ENCODE assay signal across 8 mouse cellular contexts in the genomic region with DNA sequence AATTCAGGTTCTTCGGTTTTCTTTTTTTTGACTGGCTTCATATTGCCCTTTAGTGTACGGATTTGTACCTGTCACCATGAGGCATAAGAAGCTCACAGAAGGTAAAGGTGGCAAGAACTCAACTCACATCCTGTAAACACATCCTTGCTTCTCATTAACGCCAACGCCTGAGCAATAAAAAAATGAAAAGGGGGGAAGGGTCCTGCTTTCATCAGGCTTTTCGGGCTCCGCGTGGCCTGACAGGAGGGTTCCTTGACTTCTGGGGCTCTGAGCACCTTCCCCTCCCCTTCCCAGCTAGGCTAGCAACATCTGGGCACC. TPM values are rescaled to one million over a fixed set of nuclear protein-coding genes. Genes with fewer than 3 reads are reported as not detected.
A peak's percentile ranks its signal among the peaks of the same experiment; 100 is the strongest.
DNase-seq lines count a peak whose midpoint lies in the region; ATAC-seq and TF ChIP-seq lines count a peak whose summit lies in the region.

No protein-coding gene starts in this region.

- peak overlapping the region; percentile 92 for H3K4me3 ChIP-seq in left cerebral cortex, adult 2 months
- peak overlapping the region; percentile 61 for H3K4me3 ChIP-seq in embryonic facial prominence, embryonic 12.5 days

- peak overlapping the region; percentile 99 for H3K4me2 ChIP-seq in embryonic facial prominence, embryonic 12.5 days (replicated peaks)

- TF ChIP-seq CTCF in left cerebral cortex, adult 2 months (IDR thresholded peaks at IDR 0.05), result no peak

- 0 out of 2 replicates have a peak, but pooled peaks cover 4% of the 10 kb centered on the region for H3K4me1 ChIP-seq in embryonic facial prominence, embryonic 12.5 days

- intact Hi-C loops in left cerebral cortex, adult 2 months (cut with DNase I), result loop anchor here (5.0 kb wide), 1 partner anchor 87 kb away; no protein-coding TSS in a partner anchor
- intact Hi-C loops in left cerebral cortex, postnatal 10 days (cut with DNase I), result no loop called here

- H3K9me3 ChIP-seq in embryonic facial prominence, embryonic 12.5 days, result no peaks in the 10 kb centered on the region

- no peak for ATAC-seq in embryonic facial prominence, embryonic 12.5 days (ENCODE audit: insufficient number of reproducible peaks, insufficient read depth, low FRiP score, low TSS enrichment)

- peak overlapping the region; percentile 93 for H3K27ac ChIP-seq in left cerebral cortex, adult 2 months
- no peak overlapping the region for H3K27ac ChIP-seq in embryonic facial prominence, embryonic 12.5 days

- H3K27me3 ChIP-seq in embryonic facial prominence, embryonic 12.5 days, result peaks cover 11% of the 10 kb centered on the region; the same call in 1 of the 2 replicates

- peak overlapping the region; percentile 58; the same call in 1 of the 2 replicates for H3K9ac ChIP-seq in embryonic facial prominence, embryonic 12.5 days

- H3K36me3 ChIP-seq in embryonic facial prominence, embryonic 12.5 days, result no peaks in the 10 kb centered on the region

- 14% methylated on average over 7 of the region's 7 CpGs for WGBS in embryonic facial prominence, embryonic 12.5 days

- no peak for DNase-seq in left cerebral cortex, adult 2 months (ENCODE audit: extremely low spot score in 1 of 2, low spot score in 2 of 2)
- DNase-seq in left cerebral cortex, postnatal 10 days (ENCODE audit: extremely low spot score in 1 of 2, low spot score in 2 of 2), result no peak
- peak; percentile 50 for DNase-seq in induced T-regulatory cell, adult 2 months (ENCODE audit: low read depth)
- DNase-seq in naive thymus-derived CD4-positive, alpha-beta T cell, adult 2 months (ENCODE audit: low read depth), result peak; percentile 50
- DNase-seq in urinary bladder, postnatal 4 days (ENCODE audit: low spot score in 2 of 2), result no peak
- no peak for DNase-seq in thymus, postnatal 10 days (ENCODE audit: low spot score in 2 of 2)
- no peak for DNase-seq in ovary, postnatal 36 days (ENCODE audit: low spot score)

RNA-seq across cellular contexts. Expression of a gene that starts 0.6 kb away (rescaled TPM):
- 10 to 100 TPM; 27.0 to 28.2 TPM for total RNA-seq in left cerebral cortex, adult 2 months (2021)
- total RNA-seq in left cerebral cortex, postnatal 10 days (2021), result 10 to 100 TPM; 30.6 to 33.7 TPM
- 0.34 and 0.59 TPM in 2 replicates for polyA plus RNA-seq in embryonic facial prominence, embryonic 12.5 days (2016; fragmentation: Nextera tagmentation; extraction: Ambion mirVana)

RNA-seq across cellular contexts. Expression of a gene that starts 52.4 kb away (rescaled TPM):
- total RNA-seq in left cerebral cortex, adult 2 months (2021), result 10 to 100 TPM; 36.7 to 37.7 TPM
- total RNA-seq in left cerebral cortex, postnatal 10 days (2021), result 10 to 100 TPM; 24.9 to 29.2 TPM
- polyA plus RNA-seq in embryonic facial prominence, embryonic 12.5 days (2016; fragmentation: Nextera tagmentation; extraction: Ambion mirVana), result 33.2 and 36.4 TPM in 2 replicates

Comparison
In these comparisons a context has a peak if more than half of its experiments do, and no peak if none do; other contexts are left out.
1. DNase-seq: peak in induced T-regulatory cell, adult 2 months (single experiment) and naive thymus-derived CD4-positive, alpha-beta T cell, adult 2 months (single experiment); none in left cerebral cortex, adult 2 months (0 of 2), left cerebral cortex, postnatal 10 days (0 of 2), urinary bladder, postnatal 4 days (0 of 2), thymus, postnatal 10 days (0 of 2) and ovary, postnatal 36 days (single experiment).